Mouse (Mus musculus) ES-E14 (cell line): ENCODE measurements around the gene 1190005I06Rik.

ENCODE experiments used
- CHD2 ChIP-seq: IDR thresholded peaks from 2 replicates; pipeline ENCODE4 v1.6.1; 2014; ENCODE audit warnings: mild to moderate bottlenecking, low read depth, low read length, inconsistent platforms
- ZNF384 ChIP-seq: IDR thresholded peaks from 2 replicates; pipeline ENCODE4 v1.6.1; 2012; ENCODE audit warnings: low read depth, low read length, inconsistent platforms

DNA sequence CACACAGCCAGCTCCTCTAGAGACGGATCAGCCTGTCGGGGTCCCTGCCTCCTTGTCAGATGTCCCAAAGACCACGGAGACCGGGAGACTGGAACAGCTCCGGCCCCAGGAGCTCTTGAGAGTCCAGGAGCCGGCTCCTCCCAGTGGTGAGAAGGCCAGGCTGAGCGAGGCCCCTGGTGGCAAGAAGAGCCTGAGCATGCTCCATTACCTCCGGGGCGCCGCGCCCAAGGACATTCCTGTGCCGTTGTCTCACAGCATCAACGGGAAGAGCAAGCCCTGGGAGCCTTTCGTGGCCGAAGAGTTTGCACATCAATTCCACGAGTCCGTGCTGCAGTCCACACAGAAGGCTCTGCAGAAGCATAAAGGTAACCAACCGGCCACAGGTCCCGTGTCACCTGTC, 72.5 kb downstream of the 1190005I06Rik start:
- no peak for TF ChIP-seq CHD2
- TF ChIP-seq ZNF384, result no peak
